ENCODE assay signal across 8 mouse cellular contexts in genomic region chr4:99930518-99931239, GRCm38 (mm10). TPM values are rescaled to one million over a fixed set of nuclear protein-coding genes. Genes with fewer than 3 reads are reported as not detected.
DNase-seq lines count a peak whose midpoint lies in the region; ATAC-seq and TF ChIP-seq lines count a peak whose summit lies in the region.

No protein-coding gene starts in this region.

- H3K9me3 ChIP-seq in forebrain, embryonic 15.5 days: no peaks in the 10 kb centered on the region
- H3K9me3 ChIP-seq in intestine, embryonic 15.5 days: no peaks in the 10 kb centered on the region
- no peaks in the 10 kb centered on the region for H3K9me3 ChIP-seq in midbrain, embryonic 12.5 days

- 48% methylated on average over 10 of the region's 10 CpGs for WGBS in forebrain, embryonic 15.5 days
- 43% methylated on average over 10 of the region's 10 CpGs for WGBS in intestine, embryonic 15.5 days
- 47% methylated on average over 10 of the region's 10 CpGs for WGBS in midbrain, embryonic 12.5 days

- peaks cover 13% of the 10 kb centered on the region; the same call in 1 of the 2 replicates for H3K4me1 ChIP-seq in forebrain, embryonic 15.5 days
- H3K4me1 ChIP-seq in intestine, embryonic 15.5 days (replicated peaks): peaks cover 11% of the 10 kb centered on the region
- H3K4me1 ChIP-seq in midbrain, embryonic 12.5 days: peaks cover 10% of the 10 kb centered on the region

- peak overlapping the region; percentile 92 for H3K4me3 ChIP-seq in layer of hippocampus, adult 2 months
- H3K4me3 ChIP-seq in forebrain, embryonic 15.5 days: peak overlapping the region; percentile 77
- peak overlapping the region; percentile 71 for H3K4me3 ChIP-seq in intestine, embryonic 15.5 days (replicated peaks)
- H3K4me3 ChIP-seq in midbrain, embryonic 12.5 days: peak overlapping the region; percentile 64; the same call in 1 of the 2 replicates

- peak overlapping the region; percentile 94; the same call in 1 of the 2 replicates for H3K4me2 ChIP-seq in forebrain, embryonic 15.5 days (replicated peaks)
- peak overlapping the region; percentile 91 for H3K4me2 ChIP-seq in intestine, embryonic 15.5 days (replicated peaks)
- peak overlapping the region; percentile 90 for H3K4me2 ChIP-seq in midbrain, embryonic 12.5 days (replicated peaks)

- TF ChIP-seq CTCF in layer of hippocampus, adult 2 months (conservative IDR thresholded peaks at IDR 0.05): no peak

- no peaks in the 10 kb centered on the region for H3K36me3 ChIP-seq in forebrain, embryonic 15.5 days
- H3K36me3 ChIP-seq in intestine, embryonic 15.5 days: no peaks in the 10 kb centered on the region
- H3K36me3 ChIP-seq in midbrain, embryonic 12.5 days: no peaks in the 10 kb centered on the region

- ATAC-seq in forebrain, embryonic 15.5 days (replicated peaks): no peak
- ATAC-seq in intestine, embryonic 15.5 days: 0 out of 2 replicates have a peak, but pooled peaks have one; percentile 12
- no peak for ATAC-seq in midbrain, embryonic 12.5 days (ENCODE audit: low FRiP score, low read depth)

- no peak for DNase-seq in layer of hippocampus, adult 2 months (ENCODE audit: low spot score in 2 of 2)
- no peak for DNase-seq in layer of hippocampus, postnatal 10 days (ENCODE audit: low spot score in 2 of 2)
- no peak for DNase-seq in natural killer cell, adult 2 months (ENCODE audit: low spot score in 2 of 2)
- DNase-seq in embryo, embryonic 11 days: no peak
- DNase-seq in adrenal gland, postnatal 25 days: no peak

- no peaks in the 10 kb centered on the region for H3K27me3 ChIP-seq in forebrain, embryonic 15.5 days
- no peaks in the 10 kb centered on the region for H3K27me3 ChIP-seq in intestine, embryonic 15.5 days (replicated peaks)
- H3K27me3 ChIP-seq in midbrain, embryonic 12.5 days: peaks cover 12% of the 10 kb centered on the region

- H3K9ac ChIP-seq in forebrain, embryonic 15.5 days (replicated peaks): no peak overlapping the region
- peak overlapping the region; percentile 6; the same call in 1 of the 2 replicates for H3K9ac ChIP-seq in intestine, embryonic 15.5 days
- no peak overlapping the region for H3K9ac ChIP-seq in midbrain, embryonic 12.5 days (replicated peaks)

- peak overlapping the region; percentile 97 for H3K27ac ChIP-seq in layer of hippocampus, adult 2 months
- no peak overlapping the region for H3K27ac ChIP-seq in forebrain, embryonic 15.5 days (replicated peaks)
- H3K27ac ChIP-seq in intestine, embryonic 15.5 days: peak overlapping the region; percentile 99
- no peak overlapping the region for H3K27ac ChIP-seq in midbrain, embryonic 12.5 days (replicated peaks)

RNA-seq across cellular contexts. Expression of gene Itgb3bp, which starts 1.1 kb away (rescaled TPM):
- total RNA-seq in layer of hippocampus, adult 2 months (2021): 1 to 10 TPM; 5.1 to 6.4 TPM
- total RNA-seq in layer of hippocampus, postnatal 10 days (2021): 1 to 10 TPM; 3.5 to 6.0 TPM
- polyA plus RNA-seq in forebrain, embryonic 15.5 days (2015; fragmentation: Nextera tagmentation; extraction: Ambion mirVana): 19.2 and 22.3 TPM in 2 replicates
- 34.6 and 40.1 TPM in 2 replicates for polyA plus RNA-seq in intestine, embryonic 15.5 days (2015; fragmentation: Nextera tagmentation; extraction: Ambion mirVana)
- polyA plus RNA-seq in midbrain, embryonic 12.5 days (2016; fragmentation: Nextera tagmentation; extraction: Ambion mirVana): 43.4 and 53.4 TPM in 2 replicates
- 7.0 and 9.1 TPM in 2 replicates for total RNA-seq in adrenal gland, postnatal 25 days (2021)

RNA-seq across cellular contexts. Expression of gene Pgm1, which starts 1.5 kb away (rescaled TPM):
- total RNA-seq in layer of hippocampus, adult 2 months (2021): 10 to 100 TPM; 62.4 to 63.0 TPM
- 10 to 100 TPM; 52.7 to 55.7 TPM for total RNA-seq in layer of hippocampus, postnatal 10 days (2021)
- polyA plus RNA-seq in forebrain, embryonic 15.5 days (2015; fragmentation: Nextera tagmentation; extraction: Ambion mirVana): 36.0 and 42.3 TPM in 2 replicates
- 193 and 195 TPM in 2 replicates for polyA plus RNA-seq in intestine, embryonic 15.5 days (2015; fragmentation: Nextera tagmentation; extraction: Ambion mirVana)
- polyA plus RNA-seq in midbrain, embryonic 12.5 days (2016; fragmentation: Nextera tagmentation; extraction: Ambion mirVana): 36.0 and 40.3 TPM in 2 replicates
- total RNA-seq in adrenal gland, postnatal 25 days (2021): 89.3 and 100 TPM in 2 replicates

Comparison
In these comparisons a context has a peak if more than half of its experiments do, and no peak if none do; other contexts are left out.
1. H3K27ac ChIP-seq: peak in layer of hippocampus, adult 2 months (single experiment) and intestine, embryonic 15.5 days (single experiment); none in forebrain, embryonic 15.5 days (single experiment) and midbrain, embryonic 12.5 days (single experiment).
2. Peak in every context shown above with its lines, with median percentiles within 50 percentile points of each other: H3K4me3 ChIP-seq and H3K4me2 ChIP-seq.